Mouse (Mus musculus) adrenal gland, postnatal 36 days (tissue): ENCODE measurements at regions not wholly inside any gene's neighbourhood (a gene's known extent, or its start where the extent isn't known, plus 50 kb on each side); places are given as distances from the start of the nearest gene placed in this dataset.
A peak's percentile ranks its signal among the peaks of the same experiment; 100 is the strongest.

Experiments used
- DNase-seq, 2 experiments: peaks; one replicate each; pipeline ENCODE4 v3.0.0; 2021; ENCODE audit warnings: mixed read lengths in 1 of 2

DNA sequence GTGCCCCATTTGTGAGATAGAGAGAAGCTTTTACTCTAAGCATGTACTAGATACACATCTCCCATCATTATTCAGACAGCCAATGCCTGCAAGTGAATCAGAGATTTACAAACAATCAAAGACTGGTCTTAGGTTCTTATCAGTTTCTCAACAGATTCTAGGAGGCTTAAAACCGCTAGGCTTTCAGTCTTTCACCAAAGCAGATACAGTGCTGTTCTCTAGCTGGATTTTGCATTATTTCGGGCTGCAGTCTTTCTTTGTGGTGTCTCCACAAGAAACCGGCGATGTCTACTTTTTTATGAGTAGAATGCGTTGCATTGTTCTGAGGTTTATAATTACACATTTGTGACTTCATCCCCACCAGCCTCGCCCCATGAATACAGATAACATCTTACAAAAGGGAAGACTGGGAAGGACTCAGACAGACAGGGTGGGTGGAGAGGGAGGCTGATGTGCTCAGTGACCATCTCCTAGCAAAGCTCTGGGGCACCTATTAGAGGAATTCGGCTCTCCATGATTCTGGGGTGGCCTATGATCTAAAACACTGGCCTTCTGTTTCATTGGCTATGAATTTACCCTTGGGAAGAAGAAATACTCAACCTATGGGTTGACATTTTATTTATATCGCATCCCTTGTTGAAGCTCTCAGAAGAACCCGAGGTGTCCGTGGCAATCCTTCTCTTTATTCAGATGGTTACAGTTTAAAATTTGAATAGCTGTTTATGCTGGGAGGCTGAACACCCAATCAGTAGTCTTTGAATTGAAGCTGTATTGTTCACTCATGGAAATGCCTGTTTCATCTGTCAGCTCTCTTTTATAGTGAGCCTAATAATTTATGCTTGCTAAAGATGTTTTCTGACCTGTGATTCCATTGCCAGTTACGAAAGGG is 343.8 kb downstream of the Tmem161b start:
- no peak for DNase-seq

GRCm38 (mm10) chr13:84566533-84566832 is 344.4 kb downstream of the Tmem161b start:
- no peak for DNase-seq

DNA sequence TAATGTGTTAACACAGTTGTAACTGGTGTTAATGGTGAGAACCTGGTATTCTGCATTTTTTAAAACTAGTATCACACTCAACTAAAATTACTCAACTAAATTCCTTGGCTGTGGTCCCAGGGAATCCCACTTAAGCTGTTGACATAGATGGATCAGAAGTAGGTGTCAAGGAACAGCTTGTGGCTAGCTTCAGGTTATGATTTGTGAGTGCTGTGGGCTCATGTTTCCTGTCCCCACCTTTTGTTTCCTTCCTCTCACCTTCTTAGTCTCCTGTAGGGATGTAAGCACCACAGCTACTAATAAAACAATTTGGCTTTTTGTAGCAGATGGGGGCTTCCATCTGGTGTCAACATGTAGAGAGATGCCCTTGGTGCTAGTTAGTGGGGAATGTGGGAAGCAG is 347.3 kb downstream of the Tmem161b start:
- no peak for DNase-seq

- no peak for DNase-seq
These were observed 348.1 kb downstream of the Tmem161b start for GRCm38 (mm10) chr13:84570206-84570605.

DNA sequence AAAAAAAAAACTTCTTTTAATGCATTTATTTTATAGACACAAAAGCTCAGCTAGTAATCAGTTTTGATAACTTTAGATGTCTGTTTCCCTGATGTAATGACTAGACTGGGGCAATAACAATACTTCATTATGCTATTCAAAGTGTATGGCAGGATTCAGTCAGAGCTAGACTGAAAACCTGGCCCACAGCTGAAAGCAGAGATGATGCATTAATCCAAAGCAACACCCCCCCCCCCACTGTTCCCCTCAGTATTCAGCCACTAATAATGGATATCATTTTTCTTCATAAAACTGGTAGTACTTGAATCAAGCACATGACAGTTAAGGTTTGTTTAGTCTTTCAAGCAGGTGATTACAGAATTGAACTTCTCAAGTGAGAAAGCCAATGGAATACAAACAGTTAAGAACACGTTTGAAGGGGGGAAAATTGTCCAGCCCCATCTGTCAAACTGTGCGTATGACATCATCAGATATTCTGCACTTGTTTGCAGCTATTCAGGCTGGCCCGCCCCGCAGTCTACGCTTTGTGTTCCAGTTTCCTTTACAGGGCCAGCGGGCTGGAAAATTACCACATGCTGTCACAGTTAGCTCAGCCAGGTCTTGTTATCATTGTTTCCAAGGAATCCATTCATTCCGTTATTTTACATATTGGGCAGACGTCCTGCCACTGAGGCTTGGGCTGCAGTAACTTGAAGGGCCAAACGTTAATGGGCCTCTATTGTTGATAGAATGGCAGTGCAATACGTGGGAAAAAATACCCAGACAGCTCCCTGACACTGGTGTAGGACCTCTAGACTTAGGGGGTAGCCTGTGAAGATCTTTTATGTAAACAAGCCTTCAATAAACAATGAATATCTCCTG is 349.1 kb downstream of the Tmem161b start:
- DNase-seq, result no peak

DNA sequence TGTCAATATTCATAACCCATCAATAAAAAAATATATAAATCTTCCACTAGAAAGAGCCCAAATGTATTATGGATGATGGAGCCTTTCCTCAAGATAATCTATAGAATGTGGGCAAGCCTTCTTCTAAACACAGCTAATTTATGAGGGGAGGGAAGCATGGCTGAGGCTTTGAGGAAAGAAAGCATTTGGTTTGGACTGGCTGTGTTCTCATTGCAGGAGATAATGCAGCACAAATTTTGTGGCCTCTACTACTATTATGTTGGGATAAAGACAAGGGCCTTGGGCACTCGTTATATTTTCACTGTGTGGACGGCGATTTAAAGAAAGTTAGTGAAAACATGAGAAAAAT is 349.7 kb downstream of the Tmem161b start:
- DNase-seq, result no peak

GRCm38 (mm10) chr13:84572231-84572630 is 350.1 kb downstream of the Tmem161b start:
- no peak for DNase-seq

DNA sequence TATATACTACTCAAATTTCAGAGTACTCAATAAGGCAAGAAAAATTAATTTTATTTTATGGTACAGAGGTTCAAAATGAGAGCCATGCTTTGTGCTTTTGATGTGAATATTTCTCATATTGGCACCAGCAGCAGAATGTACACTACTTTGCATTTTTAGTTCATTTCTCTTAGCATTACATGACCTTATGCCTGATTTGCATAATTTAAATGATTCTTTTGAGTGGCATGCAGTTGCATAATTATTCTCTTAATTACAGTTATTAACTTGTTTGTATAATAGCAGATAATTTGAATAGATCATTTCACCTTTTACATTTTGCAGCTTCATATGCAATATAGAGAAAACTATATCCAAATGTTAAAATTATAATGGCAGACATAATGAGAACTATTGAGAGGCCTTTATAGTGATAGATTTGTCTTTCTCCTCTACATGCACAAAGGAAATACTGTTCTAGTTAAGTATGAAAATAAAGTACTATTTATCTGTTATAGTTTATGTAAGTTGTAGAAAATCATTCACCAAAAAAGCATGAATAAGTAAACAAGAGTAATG is 374.6 kb downstream of the Tmem161b start:
- no peak for DNase-seq

GRCm38 (mm10) chr13:84602612-84603011 is 380.5 kb downstream of the Tmem161b start:
- DNase-seq, result no peak

DNA sequence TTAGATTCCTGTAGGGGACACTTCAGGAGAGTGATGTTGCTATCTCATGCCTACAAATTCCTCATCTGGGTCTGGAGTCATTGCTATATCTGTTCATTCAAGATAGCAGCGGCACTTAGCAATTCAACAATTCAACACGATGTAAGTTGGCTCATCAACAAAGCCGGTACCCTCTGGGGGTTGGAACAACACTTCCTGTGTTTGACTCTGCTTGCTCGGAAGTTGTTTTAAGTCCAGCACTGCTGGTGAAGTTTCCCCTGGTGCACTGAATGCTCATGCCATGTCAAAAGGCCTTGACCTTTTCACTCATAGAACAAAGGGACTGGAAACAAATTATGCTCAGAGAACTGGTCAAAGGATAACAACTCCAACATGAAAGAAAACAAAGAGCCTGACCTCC is 390.4 kb downstream of the Tmem161b start:
- peak in 1 of 2 experiments; percentile 4 for DNase-seq

DNA sequence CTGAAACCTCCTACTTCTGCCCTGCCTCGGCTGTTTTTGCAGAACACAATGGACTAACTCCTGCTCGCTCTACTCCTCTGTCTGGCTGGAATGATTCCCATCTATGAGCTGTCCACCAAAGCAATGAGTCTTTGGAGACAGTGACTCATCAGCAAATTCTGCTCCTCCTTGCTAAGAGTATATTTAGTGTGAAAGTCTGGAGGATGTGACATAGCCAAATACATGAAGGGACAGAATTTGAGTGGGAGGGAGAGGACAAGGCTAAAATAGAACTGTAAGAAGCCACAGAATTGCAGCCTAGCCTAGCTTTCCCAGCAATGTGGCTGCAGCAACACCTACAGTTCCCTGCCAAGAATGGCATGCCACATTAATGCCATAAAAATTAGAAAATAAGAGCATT is 390.9 kb downstream of the Tmem161b start:
- peak; percentile 23 to 62 for DNase-seq

DNA sequence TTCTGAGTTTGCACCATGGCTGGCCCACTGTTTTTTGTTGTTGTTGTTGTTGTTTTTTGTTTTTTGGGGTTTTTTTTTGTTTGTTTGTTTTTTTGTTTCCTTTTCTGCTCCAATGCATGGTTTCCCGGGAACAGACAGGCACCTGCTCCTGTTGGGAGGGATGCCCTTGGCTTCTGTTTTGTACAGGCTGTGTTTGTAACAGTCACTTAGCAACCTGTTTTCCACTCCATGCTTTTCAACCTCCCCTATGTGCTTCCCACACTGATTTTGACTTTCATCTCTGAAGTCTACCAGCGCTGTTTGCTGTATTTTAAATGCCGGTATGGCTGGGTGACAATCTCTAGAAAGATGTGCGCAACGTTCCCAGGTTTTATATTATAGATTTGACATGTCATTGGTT is 402.6 kb downstream of the Tmem161b start:
- DNase-seq, result no peak

GRCm38 (mm10) chr13:84625527-84625926 is 403.4 kb downstream of the Tmem161b start:
- DNase-seq, result no peak

DNA sequence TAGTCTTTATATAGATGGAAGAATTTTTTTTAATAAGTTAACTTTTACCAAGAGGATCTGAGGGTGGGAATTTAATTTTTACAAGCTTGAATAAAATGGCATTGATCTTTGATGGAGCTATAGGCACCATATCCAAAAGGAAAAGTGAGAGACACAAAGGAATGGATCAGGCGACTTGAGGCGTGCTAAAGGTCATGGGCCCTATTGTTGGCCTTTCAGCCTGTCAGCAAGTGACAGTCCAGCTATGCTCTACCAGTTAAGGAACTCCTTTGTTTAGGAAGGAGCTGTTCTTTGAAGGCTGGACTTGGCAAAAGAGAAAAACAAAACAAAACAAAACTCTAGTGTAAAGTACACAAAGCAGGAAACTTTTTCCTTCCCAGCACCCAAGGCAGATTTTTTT is 403.8 kb downstream of the Tmem161b start:
- DNase-seq, result no peak

- DNase-seq, result no peak
These were observed 404.3 kb downstream of the Tmem161b start for GRCm38 (mm10) chr13:84626397-84626796.

DNA sequence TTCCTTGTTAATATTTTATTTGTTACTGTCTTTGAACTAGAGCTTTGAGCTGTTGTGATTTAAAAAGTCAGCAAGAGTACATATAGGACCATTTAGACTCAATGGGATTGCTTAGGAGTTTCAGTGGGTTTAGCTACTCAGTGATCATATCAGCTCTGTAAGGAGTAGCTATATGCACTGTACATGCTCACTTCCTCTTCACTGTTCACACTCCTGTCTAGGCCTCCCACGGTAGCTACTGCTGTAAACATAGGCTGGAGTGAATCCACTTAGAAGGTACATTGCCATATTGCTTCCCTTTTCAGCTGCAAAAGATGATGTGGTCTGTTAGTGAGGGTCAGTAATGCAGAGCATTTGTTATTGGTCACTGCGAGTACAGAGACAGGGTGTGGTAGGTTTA is 408.6 kb downstream of the Tmem161b start:
- no peak for DNase-seq

DNA sequence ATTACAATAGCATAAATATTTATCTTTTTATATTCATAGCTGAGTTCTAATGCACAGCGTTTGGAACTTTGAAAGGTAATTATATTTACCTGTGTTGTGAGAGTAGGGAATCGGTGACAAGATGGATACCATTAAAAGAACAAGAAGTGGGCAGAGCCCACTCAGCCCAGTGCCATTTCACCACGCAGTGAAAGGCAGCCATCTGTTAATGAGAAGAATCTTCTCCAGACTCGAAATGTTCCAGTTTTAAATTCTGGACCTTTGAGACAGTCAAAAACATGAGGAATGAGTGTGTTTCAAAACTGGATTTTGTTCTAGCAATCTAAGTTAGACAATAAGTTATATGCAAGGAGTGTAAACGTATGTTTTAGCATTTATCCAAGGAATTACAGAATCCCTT is 410.4 kb downstream of the Tmem161b start:
- DNase-seq, result no peak

DNA sequence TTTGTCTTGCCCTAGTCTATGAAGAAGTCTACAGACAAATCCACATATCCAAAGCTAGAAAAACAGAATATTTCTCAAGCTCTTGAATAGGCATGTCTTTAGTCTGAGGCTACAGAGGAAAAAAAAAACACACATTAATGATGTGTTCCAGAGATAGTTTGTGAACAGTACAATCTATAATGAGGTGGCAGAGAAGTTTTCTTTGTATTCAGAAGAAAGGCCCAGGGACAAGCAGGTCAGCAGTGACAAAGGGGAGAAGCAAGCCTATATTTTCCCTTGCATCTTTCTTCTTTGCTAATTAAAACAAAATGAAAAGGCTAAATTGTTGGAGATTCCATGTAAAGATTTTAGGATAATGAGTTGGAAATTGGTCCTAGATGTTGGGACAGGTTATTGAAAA is 414.7 kb downstream of the Tmem161b start:
- no peak for DNase-seq

DNA sequence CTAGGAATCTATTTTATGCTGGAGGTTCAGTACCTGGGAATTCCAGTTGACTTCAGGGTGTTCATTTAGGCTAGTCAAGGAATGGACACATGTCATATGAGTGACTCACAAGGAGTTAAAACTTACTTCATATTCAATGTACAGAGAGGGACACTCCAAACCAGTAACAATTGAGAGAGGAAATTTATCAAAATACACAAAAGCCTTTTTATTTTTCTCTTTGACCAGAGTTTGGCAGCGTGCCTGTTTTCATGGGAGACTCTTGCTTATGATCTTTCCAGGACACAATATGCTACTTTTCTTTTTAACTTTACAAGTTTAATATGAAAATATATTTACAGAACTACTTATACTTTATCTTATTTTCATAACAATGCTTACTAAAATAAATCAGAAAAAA is 415.5 kb downstream of the Tmem161b start:
- no peak for DNase-seq

- DNase-seq, result no peak
These were observed 416.4 kb downstream of the Tmem161b start for GRCm38 (mm10) chr13:84638401-84638934.

DNA sequence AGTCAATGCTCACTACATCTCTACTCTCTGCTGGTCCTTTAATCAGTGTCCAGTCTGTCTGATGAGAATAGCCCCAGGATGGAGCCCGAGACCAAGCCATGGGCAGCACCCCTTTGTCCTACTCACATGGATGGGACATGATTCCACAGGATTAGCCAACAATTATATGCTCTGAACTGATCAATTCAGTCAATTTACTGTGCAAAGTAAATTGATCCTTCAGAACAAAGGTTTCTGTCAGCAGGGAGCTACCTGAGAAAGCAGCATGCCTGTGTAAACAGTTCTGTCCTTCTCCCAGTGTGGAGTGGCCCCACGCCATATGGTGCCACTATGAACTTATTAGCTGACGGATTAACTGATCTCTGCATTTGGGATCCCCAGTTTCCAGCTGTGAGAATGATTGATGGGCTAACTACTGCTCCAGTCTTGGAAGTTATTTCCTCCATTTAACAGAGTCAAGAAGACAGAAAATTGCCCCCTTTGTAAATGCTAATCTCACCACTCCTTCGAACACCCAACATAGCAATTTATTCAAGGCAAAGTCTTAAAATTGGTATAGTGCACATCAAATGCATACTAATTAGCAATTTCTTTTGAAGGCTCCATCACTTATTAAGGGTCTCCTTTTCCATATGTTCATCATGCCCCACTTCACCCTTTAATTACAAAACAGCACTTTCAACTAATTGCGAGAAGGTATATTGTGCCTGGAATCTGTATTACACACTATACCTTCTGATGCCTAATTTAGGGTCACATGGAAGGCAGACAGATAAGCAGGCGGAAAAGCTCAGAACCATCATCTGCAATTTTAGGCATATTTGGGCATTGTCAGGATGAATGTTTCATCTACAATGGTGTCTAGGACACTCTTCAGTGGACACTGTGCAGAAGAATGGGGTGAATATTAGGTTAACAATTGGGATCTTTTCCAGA is 417.3 kb downstream of the Tmem161b start:
- no peak for DNase-seq

- DNase-seq, result no peak
These were observed 421.9 kb downstream of the Tmem161b start for GRCm38 (mm10) chr13:84644024-84644423.
